Mouse (Mus musculus) bone marrow, adult 2 months (tissue): ENCODE data around the gene Prrc2a.

ENCODE experiments used
- CTCF ChIP-seq: fragments of 200-500 bp; IDR thresholded peaks from 2 replicates; pipeline ENCODE4 v1.5.1; 2011; ENCODE audit warnings: low read length, control low read depth; ENCODE audit not compliant: control insufficient read depth, insufficient read depth
- POLR2A ChIP-seq: fragments of 200-500 bp; IDR thresholded peaks from 2 replicates; pipeline ENCODE4 v1.6.1; 2011; ENCODE audit warnings: low read depth, mild to moderate bottlenecking, control low read depth, low read length, borderline replicate concordance; ENCODE audit not compliant: control insufficient read depth

DNA sequence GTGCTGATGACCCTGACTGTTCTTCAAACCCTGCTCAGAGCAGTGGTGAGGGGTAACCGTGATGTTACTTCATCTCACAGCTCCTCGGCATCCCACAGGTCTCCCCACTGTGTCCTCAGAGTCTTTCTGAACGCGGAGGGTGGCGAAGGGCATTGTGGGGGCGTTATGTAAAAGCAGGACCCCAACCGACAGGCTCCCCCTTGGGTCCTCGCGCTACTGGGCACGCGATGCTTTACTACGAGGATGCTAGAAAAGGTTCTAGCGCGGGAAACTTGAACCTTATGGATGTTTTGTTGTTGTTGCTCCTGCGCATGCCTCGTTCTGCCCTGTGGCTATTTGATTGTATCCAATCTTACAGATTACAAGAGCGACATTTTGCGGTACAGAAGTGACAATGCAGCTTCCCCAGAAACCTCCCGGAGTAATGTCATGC is 42.8 kb downstream of the Prrc2a start, which contains the start of gene Csnk2b:
- TF ChIP-seq POLR2A, result no peak
- no peak for TF ChIP-seq CTCF
